Mouse (Mus musculus) neural tube, postnatal 0 days (tissue): ENCODE measurements around the gene Fam92b. TPM values are rescaled to one million over a fixed set of nuclear protein-coding genes. Genes with fewer than 3 reads are reported as not detected.

Source experiments
- polyA plus RNA-seq: library from polyadenylated mRNA; unstranded; fragments of >200 nt; fragmentation: Nextera tagmentation; extraction: Ambion mirVana; gene quantifications from 2 replicates; pipeline ENCODE4 v1.2.1, GENCODE M21; 2015

Fam92b gene
- 1.4 and 1.9 TPM in 2 replicates for polyA plus RNA-seq

GRCm38 (mm10) chr8:120177318-120178123, at the start of gene Fam92b:
Fam92b (minus strand) TSS chr8:120177466.

Other genes starting within 250 kb of the Fam92b start
- 2.9 and 3.3 TPM in 2 replicates for gene Crispld2, start 185.0 kb downstream of the Fam92b start, polyA plus RNA-seq
- 27.0 and 30.4 TPM in 2 replicates for gene Zdhhc7, start 76.0 kb downstream of the Fam92b start, polyA plus RNA-seq
- gene 6430548M08Rik, start 63.3 kb downstream of the Fam92b start, polyA plus RNA-seq = 36.8 and 40.1 TPM in 2 replicates
- gene Gse1, start 51.0 kb upstream of the Fam92b start, polyA plus RNA-seq = 11.9 and 12.0 TPM in 2 replicates